Mouse (Mus musculus) adrenal gland, postnatal 36 days (tissue): ENCODE results near the gene Rhno1. TPM values are rescaled to one million over a fixed set of nuclear protein-coding genes. Genes with fewer than 3 reads are reported as not detected.

Experiments used
- DNase-seq, 2 experiments: peaks; one replicate each; pipeline ENCODE4 v3.0.0; 2021; ENCODE audit warnings: mixed read lengths in 1 of 2
- total RNA-seq, 2 experiments: library from RNA; stranded (reverse); gene quantifications; 2 replicates each; pipeline ENCODE4 v1.2.3; 2021

Gene Rhno1
- total RNA-seq, 2 experiments from 2014 or later, result 16.4 to 19.7 TPM

- DNase-seq, result no peak
These were observed 505 bp upstream of the Rhno1 start for GRCm38 (mm10) chr6:128363007-128363825.

- no peak for DNase-seq
These were observed 810 bp downstream of the Rhno1 start for GRCm38 (mm10) chr6:128361901-128362300.

- peak; percentile 70 to 77 for DNase-seq
These were observed 3.7 kb downstream of the Rhno1 start for GRCm38 (mm10) chr6:128358999-128359398.

- DNase-seq, result peak; percentile 98
These were observed 6.8 kb downstream of the Rhno1 start, which contains the start of gene Tulp3 for GRCm38 (mm10) chr6:128355726-128356416. TSS of gene Tulp3 (minus strand) at chr6:128355851.

GRCm38 (mm10) chr6:128355201-128355681 is 7.5 kb downstream of the Rhno1 start:
- DNase-seq, result peak; percentile 66 to 77

- DNase-seq, result no peak
These were observed 8.6 kb downstream of the Rhno1 start for GRCm38 (mm10) chr6:128354140-128354539.

GRCm38 (mm10) chr6:128349711-128350110 is 13.0 kb downstream of the Rhno1 start:
- no peak for DNase-seq

- no peak for DNase-seq
These were observed 15.9 kb downstream of the Rhno1 start for GRCm38 (mm10) chr6:128346782-128347181.

GRCm38 (mm10) chr6:128345623-128346022 is 17.1 kb downstream of the Rhno1 start:
- DNase-seq, result no peak

- DNase-seq, result no peak
These were observed 20.6 kb downstream of the Rhno1 start for GRCm38 (mm10) chr6:128341956-128342723.

GRCm38 (mm10) chr6:128338876-128339275 is 23.8 kb downstream of the Rhno1 start:
- DNase-seq, result no peak

- no peak for DNase-seq
These were observed 25.2 kb downstream of the Rhno1 start for GRCm38 (mm10) chr6:128337467-128337866.

GRCm38 (mm10) chr6:128334397-128335124 is 28.1 kb downstream of the Rhno1 start:
- DNase-seq, result peak; percentile 70 to 77

- peak; percentile 48 to 63 for DNase-seq
These were observed 44.4 kb downstream of the Rhno1 start for GRCm38 (mm10) chr6:128318317-128318716.

- DNase-seq, result no peak
These were observed 47.1 kb downstream of the Rhno1 start for GRCm38 (mm10) chr6:128315597-128315996.

GRCm38 (mm10) chr6:128314796-128315195 is 47.9 kb downstream of the Rhno1 start:
- DNase-seq, result no peak

- DNase-seq, result peak; percentile 36 to 64
These were observed 54.4 kb downstream of the Rhno1 start for GRCm38 (mm10) chr6:128308311-128308710.
